Mouse (Mus musculus) stomach, embryonic 14.5 days (tissue): Measurements from ENCODE around the gene Pdcd5. TPM values are rescaled to one million over a fixed set of nuclear protein-coding genes. Genes with fewer than 3 reads are reported as not detected.

ENCODE experiments used
- ATAC-seq: fragments of 200-750 bp; cut with Nextera tagmentation; 2 replicates; pipeline ENCODE4 v1.8.0; 2017; ENCODE audit warnings: low read depth, moderate TSS enrichment; ENCODE audit not compliant: insufficient number of reproducible peaks, insufficient read depth, low FRiP score
- H3K27ac ChIP-seq: fragments of 300-500 bp; sonication (generic); 2 replicates; pipeline ENCODE4 v1.5.1; 2014; ENCODE audit warnings: mild to moderate bottlenecking, low read length, moderate library complexity, mixed read lengths
- H3K27me3 ChIP-seq: fragments of 300-500 bp; sonication (generic); 2 replicates; pipeline ENCODE4 v1.6.1; 2014; ENCODE audit warnings: low read length, control low read depth, mixed read lengths; ENCODE audit not compliant: control insufficient read depth, insufficient read depth
- H3K36me3 ChIP-seq: fragments of 300-500 bp; sonication (generic); 2 replicates; pipeline ENCODE4 v1.6.1; 2014; ENCODE audit warnings: mild to moderate bottlenecking, control low read depth, low read length, moderate library complexity, mixed read lengths; ENCODE audit not compliant: control insufficient read depth, insufficient read depth
- H3K4me1 ChIP-seq: fragments of 300-500 bp; sonication (generic); 2 replicates; pipeline ENCODE4 v1.6.1; 2014; ENCODE audit warnings: low read length, control low read depth, mixed read lengths; ENCODE audit not compliant: control insufficient read depth, insufficient read depth
- H3K4me2 ChIP-seq: fragments of 300-500 bp; sonication (generic); replicated peaks from 2 replicates; pipeline ENCODE4 v1.6.1; 2014; ENCODE audit warnings: low read depth, low read length, control low read depth
- H3K4me3 ChIP-seq: fragments of 300-500 bp; sonication (generic); 2 replicates; pipeline ENCODE4 v1.5.1; 2014; ENCODE audit warnings: low read depth, low read length, control low read depth
- H3K9ac ChIP-seq: fragments of 300-500 bp; sonication (generic); replicated peaks from 2 replicates; pipeline ENCODE4 v1.6.1; 2014; ENCODE audit warnings: low read depth, mild to moderate bottlenecking, control low read depth, low read length, moderate library complexity, mixed read lengths
- H3K9me3 ChIP-seq: fragments of 300-500 bp; sonication (generic); 2 replicates; pipeline ENCODE4 v1.6.1; 2016; ENCODE audit warnings: low read depth, low read length, control low read depth; ENCODE audit not compliant: control insufficient read depth
- WGBS: fragments of 180-500 bp; shearing (Covaris S2); extraction: QIAGEN DNeasy Blood & Tissue Kit; methylation state at CpG from one replicate; pipeline ENCODE4 v1.1.7; 2014; 5-methylcytosine and 5-hydroxymethylcytosine counted together
- polyA plus RNA-seq: library from polyadenylated mRNA; unstranded; fragments of >200 nt; fragmentation: Nextera tagmentation; extraction: Ambion mirVana; gene quantifications from 2 replicates; pipeline ENCODE4 v1.2.1, GENCODE M21; 2014

The Pdcd5 gene
- polyA plus RNA-seq, 1 experiment from 2014 or later: 284 TPM

- H3K4me3 ChIP-seq: no peak overlapping the region
- no peak overlapping the region for H3K4me2 ChIP-seq
- no peaks in the 10 kb centered on the region for H3K9me3 ChIP-seq
- no peak overlapping the region for H3K9ac ChIP-seq
- H3K36me3 ChIP-seq: peaks cover 29% of the 10 kb centered on the region; the same call in 1 of the 2 replicates
- 87% methylated on average over 9 of the region's 9 CpGs for WGBS
- H3K4me1 ChIP-seq: no peaks in the 10 kb centered on the region
- H3K27me3 ChIP-seq: no peaks in the 10 kb centered on the region
- no peak for ATAC-seq
- no peak overlapping the region for H3K27ac ChIP-seq
These were observed 47.8 kb downstream of the Pdcd5 start for GRCm38 (mm10) chr7:35599492-35599891.

- no peak overlapping the region for H3K4me3 ChIP-seq
- H3K27ac ChIP-seq: no peak overlapping the region
- H3K36me3 ChIP-seq: peaks cover 22% of the 10 kb centered on the region
- H3K9me3 ChIP-seq: no peaks in the 10 kb centered on the region
- ATAC-seq: no peak
- H3K4me1 ChIP-seq: no peaks in the 10 kb centered on the region
- H3K9ac ChIP-seq: no peak overlapping the region
- no peaks in the 10 kb centered on the region for H3K27me3 ChIP-seq
- 91% methylated on average over 5 of the region's 5 CpGs for WGBS
- no peak overlapping the region for H3K4me2 ChIP-seq
These were observed 53.0 kb downstream of the Pdcd5 start for GRCm38 (mm10) chr7:35594311-35594710.

Other genes starting within 250 kb of the Pdcd5 start
- gene Slc7a9, start 198.7 kb downstream of the Pdcd5 start, polyA plus RNA-seq: 0.29 and 0.85 TPM in 2 replicates
- 0.53 TPM in 1 of 2 replicates, not detected in the other for gene Tdrd12, start 109.8 kb downstream of the Pdcd5 start, polyA plus RNA-seq
- gene Nudt19, start 91.2 kb downstream of the Pdcd5 start, polyA plus RNA-seq: 52.0 and 60.5 TPM in 2 replicates
- gene Rgs9bp, start 61.9 kb downstream of the Pdcd5 start, polyA plus RNA-seq: 0.11 and 0.25 TPM in 2 replicates
- 35.6 and 37.8 TPM in 2 replicates for gene Ankrd27, start 61.3 kb downstream of the Pdcd5 start, polyA plus RNA-seq
- 27.8 and 30.2 TPM in 2 replicates for gene Dpy19l3, start 106.9 kb upstream of the Pdcd5 start, polyA plus RNA-seq
- gene Zfp507, start 155.5 kb upstream of the Pdcd5 start, polyA plus RNA-seq: 20.2 TPM in 2 replicates